Mouse (Mus musculus) ES-CJ7 (cell line): ENCODE measurements at regions not wholly inside any gene's neighbourhood (a gene's known extent, or its start where the extent isn't known, plus 50 kb on each side); places are given as distances from the start of the nearest gene placed in this dataset.
A peak's percentile ranks its signal among the peaks of the same experiment; 100 is the strongest.

ENCODE experiments used
- DNase-seq: peaks from one replicate; pipeline ENCODE4 v3.0.0; 2011; ENCODE audit warnings: low read depth, low spot score

DNA sequence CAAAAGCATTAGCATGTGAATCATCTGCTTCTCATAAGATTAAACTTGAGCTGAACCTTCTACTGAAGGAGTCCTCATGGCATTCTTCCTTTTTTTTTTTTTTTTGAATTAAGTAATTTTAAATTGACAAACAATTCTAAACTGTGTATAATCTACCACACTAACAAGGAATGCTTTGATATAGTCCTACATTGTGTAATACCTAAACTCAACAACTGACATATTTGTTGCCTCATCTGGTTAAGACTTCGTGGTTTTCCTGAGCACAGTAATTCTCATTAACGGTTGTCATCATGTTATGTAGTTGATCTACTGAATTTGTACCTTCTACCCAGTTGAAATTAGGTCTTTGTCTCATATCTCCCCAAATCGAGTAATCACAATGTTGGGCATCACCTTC is 83.9 kb upstream of the Hcrtr2 start:
- DNase-seq: no peak

DNA sequence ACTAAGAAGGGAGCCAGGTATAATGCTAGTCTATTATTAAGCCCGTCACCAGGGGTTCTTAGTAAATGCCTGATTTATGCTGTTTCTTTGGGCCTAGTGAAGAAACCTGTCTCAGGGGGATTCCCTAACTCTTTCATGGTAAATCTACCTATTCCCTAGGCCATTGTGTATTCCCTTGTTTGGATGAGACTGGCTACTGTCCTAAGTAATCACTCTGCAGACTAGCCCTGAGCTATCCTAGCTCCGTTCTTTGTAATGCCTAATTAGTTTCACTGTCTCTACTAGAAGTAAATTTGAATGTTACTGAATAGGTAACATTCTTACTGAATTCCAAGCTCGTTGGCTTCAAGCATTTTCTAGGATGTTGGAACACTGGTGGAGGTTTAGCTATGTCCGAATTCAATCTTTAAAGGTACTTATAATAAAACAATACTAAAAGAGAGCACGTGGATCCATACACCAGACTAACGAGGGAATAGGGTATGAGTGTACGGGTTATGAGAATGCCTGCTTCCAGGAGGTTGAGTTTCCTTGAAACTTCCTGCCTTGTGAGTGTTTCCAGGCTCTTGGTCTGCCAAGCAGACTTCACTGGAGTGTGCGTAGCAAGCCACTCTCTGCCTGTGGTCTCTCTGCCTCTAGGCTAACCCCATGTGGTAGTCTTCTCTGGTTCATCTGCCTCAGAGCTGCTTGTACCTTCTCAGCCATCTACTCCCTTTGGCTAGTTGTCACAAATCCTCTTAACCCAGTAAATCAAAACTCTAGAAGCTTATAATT is 78.4 kb upstream of the Hcrtr2 start:
- peak; percentile 63 for DNase-seq

GRCm38 (mm10) chr9:76400900-76401299 is 77.2 kb upstream of the Hcrtr2 start:
- DNase-seq: no peak

- no peak for DNase-seq
Measured at GRCm38 (mm10) chr9:76393763-76394162, 70.1 kb upstream of the Hcrtr2 start.

DNA sequence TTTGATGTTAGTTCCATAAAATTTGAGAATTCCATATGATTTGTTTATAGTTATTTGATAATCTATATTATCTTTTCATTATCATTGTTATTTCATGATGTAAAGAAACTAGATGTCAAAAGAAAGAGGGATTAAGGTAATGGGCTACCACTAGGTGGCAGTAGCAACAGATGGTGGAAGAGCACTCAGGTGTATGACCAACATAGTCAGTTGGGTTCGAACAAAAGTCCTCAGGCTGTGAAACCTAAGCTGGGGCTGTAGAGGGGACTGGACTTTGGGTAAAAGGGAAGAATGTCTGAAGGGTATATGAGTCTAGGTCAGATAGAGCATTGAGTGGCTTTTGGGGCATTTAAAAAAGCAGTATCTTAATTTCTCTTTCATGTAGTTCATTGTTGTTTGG is 67.2 kb upstream of the Hcrtr2 start:
- peak; percentile 76 for DNase-seq
